Mouse (Mus musculus): ENCODE measurements around the gene Bhlha9.

GRCm38 (mm10) chr11:76709625-76710452 is 37.6 kb downstream of the Bhlha9 start:
- TF ChIP-seq EP300 (IDR thresholded peaks at IDR 0.05; ENCODE audit: insufficient read depth, low read depth, low read length) (0 out of 2 replicates have a peak, but pooled peaks have one; percentile 47), CTCF (IDR thresholded peaks at IDR 0.05) (no peak)

Measured in heart, adult 2 months (tissue).